Mouse (Mus musculus) gastrocnemius, postnatal 14 days (tissue): ENCODE results near the gene Mmp11. TPM values are rescaled to one million over a fixed set of nuclear protein-coding genes. Genes with fewer than 3 reads are reported as not detected.

ENCODE experiments used
- DNase-seq: peaks from one replicate; pipeline ENCODE4 v3.0.0; 2021; ENCODE audit warnings: mixed read lengths
- intact Hi-C: fragments of 180-260 bp; cut with DNase I; formaldehyde crosslinking; loops from one replicate; pipeline ENCODE4 v1.15.1; 2025; ENCODE audit warnings: low total_unique reads
- total RNA-seq, 2 experiments: library from RNA; stranded (reverse); gene quantifications; 2 replicates each; pipeline ENCODE4 v1.2.3; 2021

The Mmp11 gene
- total RNA-seq, 2 experiments from 2014 or later: 3.5 to 4.8 TPM

DNA sequence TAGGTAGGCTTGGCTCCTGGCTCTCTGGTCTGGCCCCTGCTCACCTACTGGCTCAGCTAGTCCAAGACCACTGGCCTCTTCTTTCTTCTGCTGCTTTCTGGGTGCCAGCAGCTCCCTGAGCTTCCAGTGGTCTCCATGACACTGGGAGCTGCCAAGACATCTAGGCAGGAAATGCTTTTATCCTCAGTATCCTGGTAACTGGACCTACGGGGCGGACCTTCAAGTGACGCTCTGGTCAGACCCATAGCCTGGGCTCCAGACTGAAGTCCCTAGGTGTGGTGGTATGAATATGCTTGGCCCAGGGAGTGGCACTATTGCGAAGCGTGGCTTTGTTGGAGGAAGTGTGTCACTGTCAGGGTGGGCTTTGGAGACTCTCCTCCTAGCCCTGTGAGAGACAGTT, 4.2 kb upstream of the Mmp11 start, which contains the start of gene Gm867:
Gene Gm867, minus strand, starts transcription at position 153 of the 400 bp plus-strand sequence.
- intact Hi-C loops: no loop called here
- no peak for DNase-seq

GRCm38 (mm10) chr10:75939481-75940234, 3.4 kb upstream of the Mmp11 start:
- DNase-seq: no peak
- intact Hi-C loops: no loop called here

DNA sequence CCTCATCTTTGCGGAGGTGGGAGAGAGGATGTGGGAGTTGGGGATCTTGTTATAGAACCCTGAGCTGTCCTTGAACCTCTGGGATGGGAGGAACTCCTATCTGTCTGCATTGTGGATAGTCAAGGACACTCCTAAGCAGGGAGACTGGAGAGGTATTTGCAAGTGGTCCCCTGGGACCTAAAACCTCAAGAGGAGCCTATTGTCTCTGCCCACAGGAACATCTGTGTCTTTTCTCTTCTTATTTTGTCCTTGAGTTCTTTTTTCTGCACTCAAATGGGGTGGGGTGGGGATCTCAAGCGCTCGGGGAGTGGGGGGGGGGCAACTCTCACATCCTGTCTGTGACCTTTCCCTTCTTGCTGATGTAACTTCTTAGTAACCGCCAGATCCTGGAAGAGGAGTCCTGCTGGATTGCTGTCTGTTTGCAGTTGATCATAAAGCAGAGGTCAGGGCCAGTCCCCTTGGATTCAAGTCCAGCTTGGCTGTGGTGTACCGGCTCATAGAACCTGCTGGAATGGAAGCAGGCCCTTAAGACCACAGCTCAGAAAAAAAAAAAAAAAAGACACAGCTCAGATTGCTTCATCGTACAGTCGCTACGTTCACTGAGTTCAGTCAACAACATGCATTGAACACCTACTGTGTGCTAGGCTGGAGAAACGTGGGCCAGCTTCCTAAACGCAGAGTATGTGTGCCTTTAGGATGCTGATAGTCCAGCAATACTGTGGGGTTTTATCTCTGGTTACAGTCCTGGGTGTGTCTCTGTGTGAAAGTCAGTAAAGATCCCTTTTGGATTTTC, 1.8 kb upstream of the Mmp11 start:
- intact Hi-C loops: no loop called here
- no peak for DNase-seq

DNA sequence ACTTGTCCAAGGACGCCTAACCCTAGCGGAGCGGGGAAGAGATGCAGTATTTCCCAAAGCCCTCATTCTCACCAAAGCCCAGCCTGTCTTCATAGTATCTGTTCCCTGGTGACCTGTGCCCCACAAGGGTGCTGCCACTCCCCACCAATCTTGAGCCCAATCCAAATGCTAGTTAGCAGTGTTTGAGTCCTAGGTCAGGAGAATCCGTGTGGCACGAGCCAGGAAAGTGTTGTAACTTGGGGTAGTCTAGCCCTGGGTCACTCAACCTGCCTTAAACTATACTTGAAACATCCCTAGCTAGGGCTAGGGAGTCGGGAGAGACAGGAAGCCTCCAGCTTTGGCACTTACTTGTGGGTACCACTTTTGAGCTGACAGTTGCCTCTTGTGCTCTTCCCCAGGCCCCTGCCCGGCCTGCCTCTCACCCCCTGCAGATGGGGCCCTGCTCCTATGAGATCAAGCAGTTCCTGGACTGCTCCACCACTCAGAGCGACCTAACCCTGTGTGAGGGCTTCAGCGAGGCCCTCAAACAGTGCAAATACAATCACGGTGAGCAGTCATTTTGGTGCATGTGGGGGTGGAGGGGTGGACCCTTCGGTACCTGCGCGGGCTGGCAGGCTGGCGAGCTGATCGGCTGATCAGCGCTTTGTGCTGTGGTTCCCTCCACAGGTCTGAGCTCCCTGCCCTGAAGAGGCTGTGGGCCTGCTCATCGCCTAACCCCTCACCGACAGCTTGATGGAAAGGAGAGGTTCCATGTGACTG, 792 bp upstream of the Mmp11 start:
- intact Hi-C loops: no loop called here
- no peak for DNase-seq

DNA sequence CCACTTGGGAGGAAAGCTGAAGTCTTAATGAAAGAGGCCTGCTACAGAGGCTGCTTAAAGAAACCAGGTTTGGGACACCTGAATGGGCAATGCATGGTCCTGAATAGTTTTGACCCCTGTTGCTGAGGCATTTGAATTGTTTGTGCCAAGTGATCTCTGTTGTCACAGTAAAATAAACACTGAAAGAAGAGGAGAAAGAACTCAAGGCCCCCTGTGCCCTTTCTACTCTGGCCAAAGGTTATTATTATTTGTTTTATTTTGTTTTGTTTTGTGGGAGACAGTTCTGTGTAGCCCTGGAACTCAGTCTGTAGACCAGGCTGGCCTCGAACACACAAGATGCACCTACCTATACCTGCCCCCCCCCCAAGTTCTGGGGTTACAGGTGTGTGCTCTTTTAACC, 1.3 kb downstream of the Mmp11 start:
- intact Hi-C loops: no loop called here
- no peak for DNase-seq

GRCm38 (mm10) chr10:75932891-75933290, 3.4 kb downstream of the Mmp11 start, which contains the start of gene Chchd10:
Gene Chchd10 (plus strand): TSS chr10:75933130.
- DNase-seq: no peak
- intact Hi-C loops: no loop called here

GRCm38 (mm10) chr10:75932081-75932678, 4.1 kb downstream of the Mmp11 start:
- DNase-seq: peak; percentile 66
- intact Hi-C loops: no loop called here

DNA sequence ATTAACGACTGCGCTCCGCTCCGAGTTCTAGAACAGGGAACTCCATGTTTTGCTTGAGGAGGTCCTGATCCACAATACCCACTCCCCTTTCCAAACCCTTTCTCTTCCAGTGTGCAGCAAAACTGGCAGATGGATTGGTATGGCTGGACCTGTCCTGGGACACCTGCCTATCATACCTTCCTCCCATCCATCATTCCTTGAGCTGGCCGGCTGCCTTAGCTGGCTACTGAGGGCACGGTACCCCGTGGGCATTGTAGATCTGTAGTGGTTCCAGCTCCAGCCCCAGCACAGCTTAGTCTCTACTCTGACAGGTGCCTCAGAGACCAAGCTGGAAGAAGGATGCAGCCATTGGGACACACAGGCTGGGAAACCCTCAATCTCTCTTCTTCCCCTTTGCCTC, 5.0 kb downstream of the Mmp11 start:
- no peak for DNase-seq
- intact Hi-C loops: no loop called here

GRCm38 (mm10) chr10:75930304-75930703, 6.0 kb downstream of the Mmp11 start:
- no peak for DNase-seq
- intact Hi-C loops: no loop called here

- no peak for DNase-seq
- intact Hi-C loops: no loop called here
Measured at GRCm38 (mm10) chr10:75926396-75926795, 9.9 kb downstream of the Mmp11 start.

DNA sequence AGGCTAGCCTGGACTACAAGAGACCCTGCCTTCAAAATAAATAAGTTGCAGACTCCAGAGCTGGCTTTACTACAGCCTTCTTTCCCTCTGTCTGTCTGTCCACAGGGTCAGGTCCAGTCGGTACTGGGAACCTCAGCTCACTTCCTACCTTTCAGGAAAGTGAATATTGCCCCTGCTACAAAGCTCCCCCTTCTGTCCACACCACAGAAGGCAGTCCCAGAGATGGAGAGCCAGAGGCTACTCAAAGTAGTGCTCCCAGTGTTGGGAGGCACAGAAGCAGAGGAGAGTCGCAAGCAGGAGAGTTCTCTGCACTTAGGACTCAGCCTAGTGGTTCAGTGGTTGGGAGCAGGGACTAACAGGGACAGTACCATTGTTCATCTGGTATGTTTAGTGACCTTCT, 12.0 kb downstream of the Mmp11 start:
- no peak for DNase-seq
- intact Hi-C loops: no loop called here

DNA sequence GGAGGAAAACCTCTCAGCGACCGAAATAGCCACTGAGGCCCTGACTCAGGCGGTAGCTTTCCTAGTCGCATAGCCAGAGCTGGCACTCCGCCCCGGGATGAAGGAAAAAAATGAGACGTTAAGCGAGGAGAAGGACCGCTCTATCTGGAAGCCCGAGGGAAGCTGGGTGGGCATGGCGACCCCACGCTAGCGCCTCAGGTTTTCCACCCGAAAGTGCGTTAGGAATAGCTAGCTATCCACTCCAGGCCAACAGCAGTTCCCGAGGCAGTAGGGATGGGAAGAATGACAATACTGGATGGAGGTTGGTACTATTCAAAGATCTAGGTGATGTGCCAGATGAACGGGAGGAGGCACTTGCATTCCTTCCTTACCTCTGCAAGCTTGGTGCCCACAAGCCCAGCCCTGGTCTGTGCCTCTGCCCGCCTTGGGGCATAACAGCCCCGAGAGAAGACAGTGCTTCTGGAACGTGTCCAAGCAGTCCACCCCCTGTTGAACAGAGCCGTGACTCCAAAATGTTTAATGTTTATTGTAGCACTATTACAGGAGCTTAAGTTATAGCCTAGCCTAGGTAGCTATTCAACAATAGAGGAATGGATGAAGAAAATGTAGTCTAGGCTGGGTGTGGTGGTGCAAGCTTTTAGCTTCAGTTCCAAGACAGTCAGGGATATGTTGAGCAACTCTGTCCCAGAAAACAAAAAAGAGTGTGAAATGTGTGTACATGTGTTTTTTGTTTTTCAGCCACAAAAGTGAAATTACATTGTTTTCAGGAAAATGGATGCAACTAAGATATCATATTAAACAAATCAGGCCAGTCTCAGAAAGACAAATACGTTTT, 14.4 kb downstream of the Mmp11 start:
- DNase-seq: no peak
- intact Hi-C loops: no loop called here

- DNase-seq: peak; percentile 95
- intact Hi-C loops: no loop called here
Measured at GRCm38 (mm10) chr10:75921026-75921725, 15.1 kb downstream of the Mmp11 start, which contains the start of gene Smarcb1. Gene Smarcb1 (minus strand): TSS chr10:75921617.

DNA sequence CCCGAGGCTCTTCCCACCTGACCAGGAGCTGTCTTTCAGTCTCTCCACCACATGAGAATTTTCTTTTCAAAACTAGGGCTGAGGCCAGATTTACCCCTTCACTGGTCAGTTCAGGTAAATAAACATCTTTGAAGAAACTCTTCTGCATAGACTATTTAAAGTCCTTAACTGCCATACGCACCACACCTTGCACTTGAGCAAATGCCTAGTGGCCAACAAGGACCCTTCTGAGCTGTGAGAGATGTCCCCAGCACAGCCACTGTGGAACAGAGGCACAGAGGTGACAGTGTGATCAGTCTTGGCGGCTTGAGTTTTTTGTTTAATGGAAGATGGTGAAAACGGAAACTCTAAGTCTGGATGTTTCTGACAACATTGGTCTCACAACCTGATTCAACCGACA, 17.3 kb downstream of the Mmp11 start:
- intact Hi-C loops: no loop called here

GRCm38 (mm10) chr10:75916840-75917239, 19.5 kb downstream of the Mmp11 start:
- intact Hi-C loops: no loop called here
- DNase-seq: no peak

More for the DNA sequence above, 17.3 kb downstream of the Mmp11 start:
- no peak for DNase-seq

DNA sequence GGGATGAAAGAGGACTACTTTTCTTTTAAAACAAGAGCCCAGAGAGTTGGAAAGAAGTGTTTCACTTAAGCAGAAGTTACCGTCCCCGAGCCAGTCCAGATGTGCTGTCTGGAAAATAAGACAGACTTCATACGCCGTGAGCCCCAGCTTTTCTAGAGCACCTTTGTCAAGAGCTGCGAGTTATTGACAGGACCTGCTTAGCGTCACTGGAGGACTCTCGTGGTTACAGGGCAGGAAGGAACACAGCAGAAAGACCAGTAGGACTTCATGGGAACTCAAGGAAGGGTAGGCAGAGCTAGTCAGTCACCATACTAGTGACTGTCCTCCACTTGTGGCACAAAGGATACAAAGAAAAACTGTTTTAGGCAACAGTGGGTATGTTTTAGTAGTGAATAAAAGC, 20.7 kb downstream of the Mmp11 start:
- no peak for DNase-seq
- intact Hi-C loops: no loop called here

- intact Hi-C loops: no loop called here
- DNase-seq: no peak
Measured at GRCm38 (mm10) chr10:75913013-75913589, 23.2 kb downstream of the Mmp11 start.

- DNase-seq: no peak
- intact Hi-C loops: no loop called here
Measured at GRCm38 (mm10) chr10:75910698-75911097, 25.6 kb downstream of the Mmp11 start.
